Mouse (Mus musculus) bone marrow, adult 2 months (tissue): ENCODE results near the gene Slit3. TPM values are rescaled to one million over a fixed set of nuclear protein-coding genes. Genes with fewer than 3 reads are reported as not detected.

Experiments
- H3K27ac ChIP-seq: fragments of 200-500 bp; 2 replicates; pipeline ENCODE4 v1.5.1; 2012; ENCODE audit warnings: low read depth, mild to moderate bottlenecking, control low read depth, inconsistent platforms, low read length; ENCODE audit not compliant: control insufficient read depth, poor library complexity, insufficient read depth
- H3K4me1 ChIP-seq: fragments of 200-500 bp; 2 replicates; pipeline ENCODE4 v1.6.1; 2011; ENCODE audit warnings: low read length; ENCODE audit not compliant: control insufficient read depth, insufficient read depth
- H3K4me3 ChIP-seq: fragments of 200-500 bp; replicated peaks from 2 replicates; pipeline ENCODE3; 2011; ENCODE audit warnings: mild to moderate bottlenecking, low read depth, low read length, control low read depth; ENCODE audit not compliant: control insufficient read depth
- CTCF ChIP-seq: fragments of 200-500 bp; IDR thresholded peaks from 2 replicates; pipeline ENCODE4 v1.5.1; 2011; ENCODE audit warnings: low read length, control low read depth; ENCODE audit not compliant: control insufficient read depth, insufficient read depth
- POLR2A ChIP-seq: fragments of 200-500 bp; IDR thresholded peaks from 2 replicates; pipeline ENCODE4 v1.6.1; 2011; ENCODE audit warnings: low read depth, mild to moderate bottlenecking, control low read depth, low read length, borderline replicate concordance; ENCODE audit not compliant: control insufficient read depth
- WGBS: fragments of 180-500 bp; shearing (Covaris S2); methylation state at CpG from one replicate; pipeline ENCODE4 v1.1.7; 2018; 5-methylcytosine and 5-hydroxymethylcytosine counted together
- polyA plus RNA-seq: library from polyadenylated mRNA; stranded (reverse); fragments of >200 nt; gene quantifications from 2 replicates; pipeline ENCODE4 v1.2.4, GENCODE M21; 2011; ENCODE audit warnings: low replicate concordance; ENCODE audit not compliant: missing spikeins, insufficient read depth, insufficient read length

Gene Slit3
- polyA plus RNA-seq: 0.79 and 2.0 TPM in 2 replicates

DNA sequence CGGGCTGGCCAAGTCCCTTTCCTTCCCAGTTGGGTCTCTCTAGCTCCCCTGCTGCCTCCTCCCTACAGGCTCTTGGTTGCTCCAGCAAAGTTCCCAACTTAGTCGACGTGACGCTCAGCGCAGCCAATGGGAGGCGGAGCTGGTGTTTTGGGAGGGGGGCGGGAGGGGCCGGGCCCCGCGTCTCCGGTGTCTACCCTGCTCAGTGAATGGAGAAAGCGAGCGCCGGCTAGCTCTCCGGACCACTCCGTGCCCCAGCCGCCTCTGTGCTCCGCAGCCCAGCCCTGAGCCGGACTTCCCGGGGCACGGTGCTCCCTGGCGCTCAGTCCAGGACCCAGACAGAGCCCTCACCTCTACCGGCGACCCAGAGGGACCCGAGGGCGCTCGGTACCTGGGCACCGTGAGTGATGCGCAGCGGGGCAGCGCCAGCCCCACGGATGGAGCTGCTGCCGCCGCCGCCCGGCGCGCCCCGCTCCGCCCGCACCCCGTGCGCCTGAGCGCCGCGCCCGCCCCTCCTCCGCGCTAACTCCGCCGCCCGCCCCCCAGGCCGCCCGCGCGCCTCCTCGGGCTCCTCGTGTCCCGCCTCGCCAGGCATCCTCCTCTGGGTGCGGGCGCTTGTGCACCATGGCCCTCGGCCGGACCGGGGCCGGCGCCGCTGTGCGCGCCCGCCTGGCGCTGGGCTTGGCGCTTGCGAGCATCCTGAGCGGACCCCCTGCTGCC is at the start of gene Slit3:
Gene Slit3 (plus strand): TSS at position 331 of the 717 bp plus-strand sequence.
- no peaks in the 10 kb centered on the region for H3K4me1 ChIP-seq
- no peak within 1 kb of the TSS for H3K27ac ChIP-seq
- TF ChIP-seq POLR2A: no peak
- no peak for TF ChIP-seq CTCF
- no peak within 1 kb of the TSS for H3K4me3 ChIP-seq
- 6% methylated on average over 68 of the region's 75 CpGs for WGBS

DNA sequence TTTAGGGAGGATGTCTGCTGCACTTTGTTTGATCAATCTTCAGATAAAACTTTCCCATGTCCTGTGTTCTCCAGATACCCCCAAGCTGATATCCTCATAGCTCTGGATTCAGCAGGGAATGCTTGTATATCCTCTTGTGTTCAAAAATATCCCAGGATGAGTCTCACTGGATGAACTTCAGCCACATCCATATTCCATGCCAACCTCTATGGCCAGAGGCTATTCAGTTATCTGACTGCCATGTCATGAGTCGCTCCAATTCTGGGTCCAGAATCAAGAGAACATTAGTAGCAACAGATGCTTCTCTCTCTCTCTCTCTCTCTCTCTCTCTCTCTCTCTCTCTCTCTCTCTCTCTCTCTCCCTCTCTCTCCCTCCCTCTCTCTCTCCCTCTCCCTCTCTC is 49.6 kb upstream of the Slit3 start:
- TF ChIP-seq POLR2A (no peak), CTCF (no peak)
- Histone ChIP-seq H3K4me1 (no peaks in the 10 kb centered on the region), H3K4me3 (no peak overlapping the region), H3K27ac (no peak overlapping the region)
- 74% methylated on average over 1 of the region's 1 CpGs for WGBS

DNA sequence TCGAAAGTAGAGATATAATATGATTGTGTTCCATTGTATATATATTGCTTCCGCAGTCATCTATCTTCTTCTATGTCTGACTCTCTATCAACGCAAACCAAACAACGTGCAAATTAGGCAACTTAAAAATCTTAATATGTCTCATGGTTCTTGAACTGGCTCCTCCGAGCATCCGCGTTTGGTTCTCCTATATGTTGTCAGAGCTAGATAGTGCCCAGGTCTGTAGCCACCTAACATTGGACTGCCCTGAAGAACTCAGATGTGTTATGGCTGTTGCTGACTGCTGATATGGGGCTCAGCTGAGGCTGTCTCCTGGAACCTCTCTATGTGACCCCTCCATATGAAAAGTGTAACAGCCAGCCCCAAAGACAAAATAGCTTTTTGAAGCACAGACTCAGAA is 45.6 kb upstream of the Slit3 start:
- WGBS: 84% methylated on average over 7 of the region's 7 CpGs
- no peak for TF ChIP-seq POLR2A

DNA sequence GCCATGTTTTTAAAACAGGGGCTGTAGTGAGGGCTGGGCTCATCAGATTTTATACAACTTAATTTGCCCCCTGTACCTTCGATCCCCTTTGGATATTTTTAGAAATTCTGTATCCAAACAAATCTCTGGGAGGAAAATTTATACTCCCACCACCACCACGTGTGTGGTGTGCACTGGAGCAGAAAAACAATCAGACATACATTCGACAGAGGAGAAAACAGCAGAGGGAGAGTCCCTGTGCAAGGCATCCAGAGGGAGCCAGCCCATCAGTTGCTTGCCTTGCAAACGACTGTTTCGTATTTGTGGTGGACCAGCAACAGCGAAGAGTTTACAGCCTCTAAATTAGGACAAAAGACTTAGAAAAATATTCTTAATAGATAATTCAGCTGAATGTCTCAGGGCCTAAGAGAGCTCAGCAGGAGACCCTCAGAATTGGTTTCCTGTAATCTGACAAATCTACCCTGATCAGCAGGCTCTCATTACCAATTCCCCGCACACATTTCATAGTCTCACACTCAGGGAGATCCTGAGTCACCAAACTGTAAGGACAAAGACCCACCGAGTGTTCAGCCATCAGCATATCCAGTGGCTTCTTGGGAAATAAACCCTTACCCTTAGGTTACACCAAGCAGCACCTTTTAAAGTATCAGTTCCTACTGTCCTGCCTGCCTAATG is 40.4 kb upstream of the Slit3 start:
- no peak overlapping the region for H3K27ac ChIP-seq
- no peaks in the 10 kb centered on the region for H3K4me1 ChIP-seq
- WGBS: 64% methylated on average over 8 of the region's 8 CpGs
- TF ChIP-seq POLR2A (no peak), CTCF (no peak)
- no peak overlapping the region for H3K4me3 ChIP-seq

More for the DNA sequence above, 45.6 kb upstream of the Slit3 start:
- Histone ChIP-seq H3K4me1 (no peaks in the 10 kb centered on the region), H3K4me3 (no peak overlapping the region), H3K27ac (no peak overlapping the region)

DNA sequence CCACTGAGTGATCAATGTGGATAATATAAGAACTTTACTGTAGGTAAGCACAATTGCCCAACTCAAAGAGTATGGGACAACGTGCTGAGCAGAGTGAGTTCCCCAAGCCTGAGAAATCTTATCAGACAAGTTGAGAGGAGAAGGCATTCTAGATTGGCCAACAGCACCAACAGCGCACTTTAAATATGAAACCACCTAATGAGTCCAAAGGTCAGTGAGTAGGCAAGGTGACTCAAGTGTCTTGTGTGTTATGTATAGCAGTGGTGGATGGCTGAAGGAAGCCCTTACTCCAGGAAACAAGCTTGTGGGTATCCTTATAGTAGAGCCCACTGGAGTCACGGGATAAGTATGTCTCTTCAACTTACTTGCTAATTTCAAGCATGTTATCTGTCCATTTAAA is 38.7 kb upstream of the Slit3 start:
- TF ChIP-seq CTCF (no peak), POLR2A (no peak)
- Histone ChIP-seq H3K4me3 (no peak overlapping the region), H3K4me1 (no peaks in the 10 kb centered on the region), H3K27ac (no peak overlapping the region)
- WGBS: 73% methylated on average over 3 of the region's 3 CpGs

DNA sequence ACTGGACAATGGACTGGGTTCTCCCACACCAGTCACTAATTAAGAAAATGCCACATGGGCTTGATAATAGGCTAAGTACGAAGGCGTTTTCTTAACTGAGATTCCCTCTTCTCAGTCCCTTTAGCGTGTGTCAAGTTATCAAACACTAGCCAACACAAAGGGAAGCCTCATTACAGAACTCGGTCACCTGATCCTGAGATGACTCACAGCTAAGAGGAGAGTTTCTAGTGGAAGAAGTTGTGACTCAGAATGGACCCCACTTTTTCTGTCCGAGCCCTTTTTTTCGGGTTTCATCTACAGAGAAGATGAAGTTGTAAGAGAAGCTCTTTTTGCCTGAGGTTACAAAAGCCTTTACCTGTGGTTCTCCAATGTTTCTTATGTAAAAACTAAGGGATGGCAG is 38.0 kb upstream of the Slit3 start:
- 76% methylated on average over 6 of the region's 6 CpGs for WGBS
- Histone ChIP-seq H3K27ac (no peak overlapping the region), H3K4me1 (no peaks in the 10 kb centered on the region), H3K4me3 (no peak overlapping the region)
- TF ChIP-seq CTCF: no peak
- TF ChIP-seq POLR2A: no peak

DNA sequence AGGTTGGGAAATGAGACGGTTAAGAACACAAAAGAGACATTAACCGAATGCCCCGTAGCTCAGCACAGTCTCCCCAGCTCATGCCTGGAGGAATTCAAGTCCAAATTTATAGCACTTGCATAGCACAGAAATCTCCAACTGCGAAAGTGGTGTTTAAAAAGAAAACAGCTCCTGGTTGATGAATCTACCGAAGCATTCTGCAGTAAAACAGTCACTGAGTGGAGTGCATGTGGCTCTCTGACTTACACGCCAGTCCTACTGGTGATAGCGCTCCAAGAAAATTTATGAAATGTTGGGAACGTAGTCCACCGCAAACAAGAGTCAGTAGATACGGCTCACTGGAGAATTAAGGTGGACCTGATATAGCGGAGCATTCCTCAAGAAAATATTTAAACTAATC is 35.7 kb upstream of the Slit3 start:
- H3K4me3 ChIP-seq: no peak overlapping the region
- H3K4me1 ChIP-seq: no peaks in the 10 kb centered on the region
- H3K27ac ChIP-seq: no peak overlapping the region
- 81% methylated on average over 11 of the region's 11 CpGs for WGBS
- no peak for TF ChIP-seq POLR2A
- no peak for TF ChIP-seq CTCF

DNA sequence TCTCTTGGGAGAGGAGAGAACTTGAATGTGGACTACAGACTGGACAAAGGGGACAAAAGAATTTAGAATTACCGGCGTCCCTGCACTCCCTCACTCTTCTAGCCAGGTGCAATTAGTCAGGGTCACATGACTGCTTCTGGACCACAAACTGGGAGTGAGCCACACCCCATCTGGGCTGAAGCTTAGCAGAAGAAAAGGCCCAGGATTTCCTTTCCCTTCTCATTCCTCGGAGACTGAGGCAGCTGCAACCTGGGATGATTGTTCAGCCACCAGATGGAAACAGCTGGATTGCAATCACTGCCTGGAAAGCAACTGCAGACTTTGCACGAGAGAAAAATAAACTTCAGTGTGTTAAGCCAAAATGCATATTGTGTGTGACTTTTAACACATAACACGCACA is 35.0 kb upstream of the Slit3 start:
- 57% methylated on average over 5 of the region's 5 CpGs for WGBS
- H3K4me3 ChIP-seq: no peak overlapping the region
- H3K27ac ChIP-seq: no peak overlapping the region
- TF ChIP-seq POLR2A (no peak), CTCF (no peak)
- no peaks in the 10 kb centered on the region for H3K4me1 ChIP-seq
